Mouse (Mus musculus) bone marrow, adult 2 months (tissue): Measurements from ENCODE around the gene Sobp.

Source experiments
- CTCF ChIP-seq: fragments of 200-500 bp; IDR thresholded peaks from 2 replicates; pipeline ENCODE4 v1.5.1; 2011; ENCODE audit warnings: low read length, control low read depth; ENCODE audit not compliant: control insufficient read depth, insufficient read depth
- POLR2A ChIP-seq: fragments of 200-500 bp; IDR thresholded peaks from 2 replicates; pipeline ENCODE4 v1.6.1; 2011; ENCODE audit warnings: low read depth, mild to moderate bottlenecking, control low read depth, low read length, borderline replicate concordance; ENCODE audit not compliant: control insufficient read depth

GRCm38 (mm10) chr10:43041794-43042193 is 132.5 kb downstream of the Sobp start:
- TF ChIP-seq CTCF (no peak), POLR2A (no peak)
